Mouse (Mus musculus) B cell, adult 67 days (primary cell): ENCODE results near the gene Sh2d1b1. TPM values are rescaled to one million over a fixed set of nuclear protein-coding genes. Genes with fewer than 3 reads are reported as not detected.

Source experiments
- total RNA-seq, 2 experiments: library from RNA; stranded (reverse); gene quantifications; 4 replicates each; pipeline ENCODE4 v1.2.4; 2023

Sh2d1b1 gene
- total RNA-seq = 1 to 10 TPM in 1 of 2 experiments, under 1 TPM in 1; 0.50 to 1.4 TPM

GRCm38 (mm10) chr1:170277016-170277415 is at the start of gene Sh2d1b1:
TSS of gene Sh2d1b1 (plus strand) at chr1:170277320.

DNA sequence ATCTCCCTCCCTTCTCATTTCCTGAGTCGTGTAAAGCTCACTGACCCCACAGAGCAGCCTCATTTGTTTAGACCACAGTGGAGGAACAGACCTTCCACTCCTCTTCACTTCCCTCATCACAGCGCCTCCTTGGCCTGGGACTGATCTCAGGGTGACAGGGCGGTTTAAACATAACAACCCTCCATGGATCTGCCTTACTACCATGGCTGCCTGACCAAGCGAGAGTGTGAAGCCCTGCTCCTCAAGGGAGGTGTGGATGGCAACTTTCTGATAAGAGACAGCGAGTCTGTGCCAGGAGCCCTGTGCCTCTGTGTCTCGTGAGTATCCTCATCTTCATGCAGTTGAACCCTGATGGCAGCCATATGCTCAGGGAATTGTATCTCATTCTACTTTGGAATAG is 44.4 kb upstream of the Sh2d1b1 start, which contains the start of gene Sh2d1b2:
Sh2d1b2 (plus strand) TSS at position 62 of the 400 bp plus-strand sequence.

GRCm38 (mm10) chr1:170306232-170306631 is 29.1 kb downstream of the Sh2d1b1 start, which contains the start of gene Gm7694:
TSS of gene Gm7694 (minus strand) at chr1:170306332.

GRCm38 (mm10) chr1:170308503-170308902 is 31.4 kb downstream of the Sh2d1b1 start, which contains the start of gene Spata46:
TSS of gene Spata46 (plus strand) at chr1:170308803.

Other genes starting within 250 kb of the Sh2d1b1 start
- not detected for gene Ddr2, start 166.6 kb upstream of the Sh2d1b1 start, total RNA-seq
- 10 to 100 TPM; 56.1 to 57.7 TPM for gene Uap1, start 102.4 kb upstream of the Sh2d1b1 start, total RNA-seq
- 10 to 100 TPM; 68.5 to 69.8 TPM for gene Uhmk1, start 61.9 kb upstream of the Sh2d1b1 start, total RNA-seq
- gene Sh2d1b2, start 44.6 kb upstream of the Sh2d1b1 start, total RNA-seq = 1 to 10 TPM in 1 of 2 experiments, not detected in 1; 1.4 TPM
- not detected for gene Gm7694, start 29.0 kb downstream of the Sh2d1b1 start, total RNA-seq
- gene Spata46, start 31.5 kb downstream of the Sh2d1b1 start, total RNA-seq = not detected